Mouse (Mus musculus): ENCODE measurements around the gene Uvssa.
A peak's percentile ranks its signal among the peaks of the same experiment; 100 is the strongest.

Gene Uvssa

GRCm38 (mm10) chr5:33377176-33377575 is 1.2 kb upstream of the Uvssa start:
- no peak for DNase-seq

GRCm38 (mm10) chr5:33377801-33378301 is 498 bp upstream of the Uvssa start:
- DNase-seq, result peak; percentile 64

GRCm38 (mm10) chr5:33387550-33387949 is 9.2 kb downstream of the Uvssa start:
- DNase-seq, result no peak

GRCm38 (mm10) chr5:33393803-33394202 is 15.5 kb downstream of the Uvssa start:
- DNase-seq, result peak; percentile 88

GRCm38 (mm10) chr5:33395693-33396092 is 17.3 kb downstream of the Uvssa start:
- DNase-seq, result no peak

- no peak for DNase-seq
Measured at GRCm38 (mm10) chr5:33396828-33397227, 18.5 kb downstream of the Uvssa start.

- DNase-seq, result no peak
Measured at GRCm38 (mm10) chr5:33400819-33401218, 22.5 kb downstream of the Uvssa start.

GRCm38 (mm10) chr5:33420313-33420712 is 42.0 kb downstream of the Uvssa start:
- no peak for DNase-seq

- no peak for DNase-seq
Measured at GRCm38 (mm10) chr5:33427461-33427860, 49.1 kb downstream of the Uvssa start.

GRCm38 (mm10) chr5:33430106-33430505 is 51.8 kb downstream of the Uvssa start:
- no peak for DNase-seq

GRCm38 (mm10) chr5:33430511-33431172 is 52.3 kb downstream of the Uvssa start:
- DNase-seq, result no peak

- no peak for DNase-seq
Measured at GRCm38 (mm10) chr5:33431173-33432005, 53.0 kb downstream of the Uvssa start.

GRCm38 (mm10) chr5:33432057-33432935 is 53.9 kb downstream of the Uvssa start:
- no peak for DNase-seq

GRCm38 (mm10) chr5:33433201-33434138 is 55.1 kb downstream of the Uvssa start, which contains the start of gene Nkx1-1:
Gene Nkx1-1, minus strand, starts transcription at chr5:33433976.
- no peak for DNase-seq

GRCm38 (mm10) chr5:33434141-33434780 is 55.9 kb downstream of the Uvssa start:
- peak; percentile 13 for DNase-seq

- no peak for DNase-seq
Measured at GRCm38 (mm10) chr5:33435151-33435550, 56.8 kb downstream of the Uvssa start.

- no peak for DNase-seq
Measured at GRCm38 (mm10) chr5:33435941-33436340, 57.6 kb downstream of the Uvssa start.

- DNase-seq, result peak; percentile 98
Measured at GRCm38 (mm10) chr5:33438214-33438613, 59.9 kb downstream of the Uvssa start.

- peak; percentile 69 for DNase-seq
Measured at GRCm38 (mm10) chr5:33442927-33443710, 64.8 kb downstream of the Uvssa start.

GRCm38 (mm10) chr5:33443794-33444193 is 65.4 kb downstream of the Uvssa start:
- no peak for DNase-seq

Measured in kidney, postnatal 10 days (tissue).